Mouse (Mus musculus): ENCODE measurements around the gene Rpp25. TPM values are rescaled to one million over a fixed set of nuclear protein-coding genes. Genes with fewer than 3 reads are reported as not detected.

Rpp25 gene
- polyA plus RNA-seq (2016; fragmentation: Nextera tagmentation; extraction: Ambion mirVana) = 13.8 and 17.0 TPM in 2 replicates

GRCm38 (mm10) chr9:57503622-57504380, at the start of gene Rpp25:
TSS of gene Rpp25 (plus strand) at chr9:57504026.
- Histone ChIP-seq H3K27ac (replicated peaks) (peak within 1 kb of the TSS; percentile 84), H3K9me3 (no peaks in the 10 kb centered on the region), H3K4me3 (peak within 1 kb of the TSS; percentile 43), H3K4me2 (replicated peaks) (peak within 1 kb of the TSS; percentile 72), H3K36me3 (no peaks in the 10 kb centered on the region), H3K9ac (replicated peaks) (peak within 1 kb of the TSS; percentile 35), H3K4me1 (peaks cover 49% of the 10 kb centered on the region), H3K27me3 (peaks cover 85% of the 10 kb centered on the region)
- ATAC-seq (ENCODE audit: low FRiP score, low read depth) = peak; percentile 57
- WGBS = under 1% methylated on average over 43 of the region's 46 CpGs

- no peak overlapping the region for H3K4me2 ChIP-seq (replicated peaks)
- no peak for ATAC-seq (ENCODE audit: low FRiP score, low read depth)
- no peak overlapping the region for H3K9ac ChIP-seq (replicated peaks)
- WGBS = 94% methylated on average over 2 of the region's 2 CpGs
- H3K27ac ChIP-seq (replicated peaks) = no peak overlapping the region
- H3K27me3 ChIP-seq = no peaks in the 10 kb centered on the region
- H3K9me3 ChIP-seq = peaks cover 6% of the 10 kb centered on the region; the same call in 1 of the 2 replicates
- H3K36me3 ChIP-seq = 0 out of 2 replicates have a peak, but pooled peaks cover 7% of the 10 kb centered on the region
- H3K4me3 ChIP-seq = no peak overlapping the region
- no peaks in the 10 kb centered on the region for H3K4me1 ChIP-seq
These were observed 44.1 kb upstream of the Rpp25 start for GRCm38 (mm10) chr9:57459707-57460106.

- no peak for ATAC-seq (ENCODE audit: low FRiP score, low read depth)
- 93% methylated on average over 6 of the region's 6 CpGs for WGBS
- Histone ChIP-seq H3K9me3 (peaks cover 6% of the 10 kb centered on the region; the same call in 1 of the 2 replicates), H3K4me2 (replicated peaks) (no peak overlapping the region), H3K27ac (replicated peaks) (no peak overlapping the region), H3K36me3 (0 out of 2 replicates have a peak, but pooled peaks cover 7% of the 10 kb centered on the region), H3K4me1 (peaks cover 18% of the 10 kb centered on the region), H3K4me3 (no peak overlapping the region), H3K9ac (replicated peaks) (no peak overlapping the region), H3K27me3 (no peaks in the 10 kb centered on the region)
These were observed 41.0 kb upstream of the Rpp25 start for GRCm38 (mm10) chr9:57462866-57463265.

DNA sequence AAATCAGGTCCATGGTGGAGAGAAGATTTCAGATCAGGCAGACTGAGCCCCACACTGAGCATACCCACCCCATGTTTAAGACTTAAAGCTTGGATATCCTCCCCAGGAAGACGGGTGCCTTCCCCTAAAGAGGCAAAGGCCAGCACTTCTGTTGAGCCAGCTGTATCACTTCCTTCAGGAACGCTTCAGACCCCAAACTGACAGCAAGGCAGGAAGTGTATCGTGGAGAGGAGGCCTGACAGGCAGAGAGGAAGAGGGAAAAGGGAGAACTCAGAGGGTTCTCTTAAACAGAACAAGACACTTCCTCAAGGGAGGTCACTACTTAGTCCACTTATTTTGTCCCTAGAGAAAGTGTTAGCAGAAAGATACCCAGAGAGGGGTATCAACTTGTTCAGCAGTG, 37.7 kb upstream of the Rpp25 start:
- Histone ChIP-seq H3K9me3 (no peaks in the 10 kb centered on the region), H3K4me2 (replicated peaks) (peak overlapping the region; percentile 65), H3K27ac (replicated peaks) (no peak overlapping the region), H3K27me3 (no peaks in the 10 kb centered on the region; the same call in 1 of the 2 replicates), H3K4me3 (no peak overlapping the region), H3K9ac (replicated peaks) (no peak overlapping the region; the same call in 1 of the 2 replicates), H3K4me1 (peaks cover 23% of the 10 kb centered on the region), H3K36me3 (no peaks in the 10 kb centered on the region)
- WGBS = 75% methylated on average over 3 of the region's 3 CpGs
- no peak for ATAC-seq (ENCODE audit: low FRiP score, low read depth)

- under 1% methylated on average over 18 of the region's 18 CpGs for WGBS
- ATAC-seq (ENCODE audit: low FRiP score, low read depth) = peak; percentile 65
- H3K4me2 ChIP-seq (replicated peaks) = peak overlapping the region; percentile 65
- H3K27ac ChIP-seq (replicated peaks) = peak overlapping the region; percentile 80
- H3K9me3 ChIP-seq = no peaks in the 10 kb centered on the region
- H3K36me3 ChIP-seq = no peaks in the 10 kb centered on the region
- H3K9ac ChIP-seq (replicated peaks) = peak overlapping the region; percentile 83
- H3K4me3 ChIP-seq = peak overlapping the region; percentile 73
- H3K27me3 ChIP-seq = no peaks in the 10 kb centered on the region; the same call in 1 of the 2 replicates
- peaks cover 23% of the 10 kb centered on the region for H3K4me1 ChIP-seq
These were observed 36.5 kb upstream of the Rpp25 start for GRCm38 (mm10) chr9:57467271-57467771.

GRCm38 (mm10) chr9:57467896-57468549, 35.8 kb upstream of the Rpp25 start, which contains the start of gene Scamp5:
TSS of gene Scamp5 (minus strand) at chr9:57468060.
- Histone ChIP-seq H3K4me2 (replicated peaks) (peak within 1 kb of the TSS; percentile 65), H3K9ac (replicated peaks) (peak within 1 kb of the TSS; percentile 83), H3K27me3 (no peaks in the 10 kb centered on the region; the same call in 1 of the 2 replicates), H3K4me3 (peak within 1 kb of the TSS; percentile 73), H3K9me3 (no peaks in the 10 kb centered on the region), H3K36me3 (no peaks in the 10 kb centered on the region), H3K27ac (replicated peaks) (peak within 1 kb of the TSS; percentile 80), H3K4me1 (peaks cover 23% of the 10 kb centered on the region)
- WGBS = 2% methylated on average over 48 of the region's 48 CpGs
- ATAC-seq (ENCODE audit: low FRiP score, low read depth) = peak; percentile 93

GRCm38 (mm10) chr9:57468914-57469313, 34.9 kb upstream of the Rpp25 start:
- Histone ChIP-seq H3K4me3 (no peak overlapping the region), H3K36me3 (no peaks in the 10 kb centered on the region), H3K4me2 (replicated peaks) (no peak overlapping the region), H3K27me3 (no peaks in the 10 kb centered on the region; the same call in 1 of the 2 replicates), H3K4me1 (peaks cover 23% of the 10 kb centered on the region), H3K27ac (replicated peaks) (no peak overlapping the region), H3K9ac (replicated peaks) (no peak overlapping the region), H3K9me3 (no peaks in the 10 kb centered on the region)
- no peak for ATAC-seq (ENCODE audit: low FRiP score, low read depth)
- WGBS = 73% methylated on average over 4 of the region's 4 CpGs

DNA sequence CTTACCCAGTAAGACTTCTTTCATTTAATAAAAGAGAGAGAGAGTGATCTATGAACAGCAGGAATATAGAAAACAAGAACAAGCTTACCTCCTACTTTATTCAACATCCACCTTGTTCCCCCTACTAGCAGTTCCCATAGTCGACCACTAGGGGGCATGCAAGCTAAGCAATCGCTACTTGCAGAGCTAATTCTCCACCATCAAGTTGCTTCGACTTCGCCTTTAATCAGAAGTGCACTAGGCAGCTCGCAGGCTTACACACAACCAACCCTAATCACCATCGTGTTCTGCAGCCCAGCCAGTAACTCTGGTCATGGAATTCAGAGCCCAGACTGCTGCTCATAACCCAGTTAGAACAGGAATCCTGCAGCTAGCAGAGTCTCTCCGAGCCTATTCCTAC, 18.1 kb upstream of the Rpp25 start:
- H3K27me3 ChIP-seq = peaks cover 9% of the 10 kb centered on the region; the same call in 1 of the 2 replicates
- no peaks in the 10 kb centered on the region for H3K36me3 ChIP-seq
- H3K4me3 ChIP-seq = no peak overlapping the region
- WGBS = 16% methylated on average over 7 of the region's 7 CpGs
- no peak for ATAC-seq (ENCODE audit: low FRiP score, low read depth)
- H3K9me3 ChIP-seq = no peaks in the 10 kb centered on the region
- H3K4me2 ChIP-seq (replicated peaks) = no peak overlapping the region
- H3K4me1 ChIP-seq = 0 out of 2 replicates have a peak, but pooled peaks cover 3% of the 10 kb centered on the region
- H3K9ac ChIP-seq (replicated peaks) = no peak overlapping the region
- no peak overlapping the region for H3K27ac ChIP-seq (replicated peaks)

- Histone ChIP-seq H3K27ac (replicated peaks) (no peak overlapping the region), H3K4me1 (0 out of 2 replicates have a peak, but pooled peaks cover 3% of the 10 kb centered on the region), H3K27me3 (peaks cover 9% of the 10 kb centered on the region; the same call in 1 of the 2 replicates), H3K9me3 (no peaks in the 10 kb centered on the region), H3K4me3 (no peak overlapping the region), H3K36me3 (no peaks in the 10 kb centered on the region), H3K9ac (replicated peaks) (no peak overlapping the region), H3K4me2 (replicated peaks) (no peak overlapping the region)
- WGBS = 78% methylated on average over 7 of the region's 7 CpGs
- no peak for ATAC-seq (ENCODE audit: low FRiP score, low read depth)
These were observed 16.0 kb upstream of the Rpp25 start for GRCm38 (mm10) chr9:57487807-57488206.

DNA sequence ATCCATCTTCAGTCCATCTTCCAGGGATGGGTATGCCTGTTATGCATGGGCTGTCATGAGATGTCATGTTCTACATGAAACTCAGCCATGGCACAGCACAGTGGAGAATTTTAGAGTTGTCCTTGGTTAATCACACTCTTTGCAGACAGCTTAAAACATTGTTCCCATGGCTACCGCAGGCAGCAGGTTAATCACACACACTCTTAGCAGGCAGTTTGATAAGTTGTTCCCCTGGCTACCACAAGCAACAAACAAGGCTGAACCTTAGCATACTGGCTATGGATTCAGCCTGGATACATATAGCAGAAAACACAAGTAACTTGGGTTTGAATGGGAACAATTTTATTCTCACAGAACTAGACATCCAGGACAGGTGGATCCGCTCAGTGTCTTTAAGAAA, 10.3 kb upstream of the Rpp25 start:
- 87% methylated on average over 2 of the region's 2 CpGs for WGBS
- no peak for ATAC-seq (ENCODE audit: low FRiP score, low read depth)
- Histone ChIP-seq H3K4me2 (replicated peaks) (no peak overlapping the region), H3K4me3 (no peak overlapping the region), H3K36me3 (no peaks in the 10 kb centered on the region), H3K9ac (replicated peaks) (no peak overlapping the region), H3K27ac (replicated peaks) (no peak overlapping the region), H3K4me1 (0 out of 2 replicates have a peak, but pooled peaks cover 2% of the 10 kb centered on the region), H3K27me3 (0 out of 2 replicates have a peak, but pooled peaks cover 5% of the 10 kb centered on the region), H3K9me3 (no peaks in the 10 kb centered on the region)

DNA sequence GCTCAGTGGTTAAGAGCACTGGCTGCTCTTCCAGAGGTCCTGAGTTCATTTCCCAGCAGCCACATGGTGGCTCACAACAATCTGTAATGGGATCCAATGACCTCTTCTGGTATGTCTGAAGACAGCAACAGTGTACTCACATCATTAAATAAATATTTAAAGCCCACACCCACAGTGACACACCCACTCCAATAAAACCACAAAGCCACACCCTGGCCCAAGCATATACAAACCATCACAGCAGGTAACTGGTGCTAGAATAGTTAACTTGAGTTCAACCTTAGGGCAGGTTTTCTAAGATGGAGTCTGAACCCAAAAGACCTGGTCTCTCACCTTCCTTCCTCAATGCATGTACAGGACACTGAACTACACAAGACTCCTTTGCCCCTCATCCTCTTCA, 8.9 kb upstream of the Rpp25 start:
- Histone ChIP-seq H3K27me3 (peaks cover 20% of the 10 kb centered on the region), H3K9me3 (no peaks in the 10 kb centered on the region), H3K36me3 (no peaks in the 10 kb centered on the region), H3K4me2 (replicated peaks) (no peak overlapping the region), H3K27ac (replicated peaks) (no peak overlapping the region), H3K4me1 (0 out of 2 replicates have a peak, but pooled peaks cover 4% of the 10 kb centered on the region), H3K9ac (replicated peaks) (no peak overlapping the region), H3K4me3 (no peak overlapping the region)
- ATAC-seq (ENCODE audit: low FRiP score, low read depth) = no peak

DNA sequence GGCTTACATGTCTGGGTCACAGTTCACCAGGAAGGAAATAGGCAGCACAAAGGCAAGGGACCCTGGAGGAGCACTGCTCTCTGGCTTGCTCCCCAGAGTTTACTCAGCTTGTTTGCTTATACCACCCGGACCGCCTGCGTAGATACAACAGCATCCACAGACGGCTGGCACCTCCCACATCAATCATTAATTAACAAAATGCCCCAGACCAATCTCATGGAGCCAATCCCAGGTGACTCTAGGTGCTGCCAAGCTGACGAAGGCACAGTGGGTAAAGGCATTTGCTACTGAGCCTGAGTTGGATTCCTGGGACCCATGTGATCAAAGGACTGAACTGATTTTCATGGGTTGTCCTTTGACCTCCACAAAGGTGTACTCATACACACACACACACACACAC, 6.6 kb upstream of the Rpp25 start:
- Histone ChIP-seq H3K27me3 (peaks cover 42% of the 10 kb centered on the region), H3K9ac (replicated peaks) (no peak overlapping the region), H3K4me3 (no peak overlapping the region), H3K9me3 (no peaks in the 10 kb centered on the region), H3K4me2 (replicated peaks) (no peak overlapping the region), H3K4me1 (peaks cover 19% of the 10 kb centered on the region), H3K27ac (replicated peaks) (no peak overlapping the region), H3K36me3 (no peaks in the 10 kb centered on the region)
- 71% methylated on average over 5 of the region's 5 CpGs for WGBS
- no peak for ATAC-seq (ENCODE audit: low FRiP score, low read depth)

Measured in midbrain, embryonic 12.5 days (tissue).